Comparison of ENCODE assay signal across 8 mouse cellular contexts in genomic region chr7:139086195-139087158, GRCm38 (mm10). TPM values are rescaled to one million over a fixed set of nuclear protein-coding genes. Genes with fewer than 3 reads are reported as not detected.
DNase-seq lines count a peak whose midpoint lies in the region; ATAC-seq and TF ChIP-seq lines count a peak whose summit lies in the region.

No protein-coding gene starts in this region.

- H3K27ac ChIP-seq in liver, postnatal 0 days (ENCODE audit: low read depth): no peak overlapping the region

- no peaks in the 10 kb centered on the region for H3K36me3 ChIP-seq in liver, postnatal 0 days (replicated peaks; ENCODE audit: insufficient read depth, low read length)

- no peak for TF ChIP-seq CTCF in liver, postnatal 0 days (IDR thresholded peaks at IDR 0.05; ENCODE audit: low read depth)

- H3K27me3 ChIP-seq in liver, postnatal 0 days (ENCODE audit: insufficient read depth, low read length): peaks cover 37% of the 10 kb centered on the region

- H3K4me2 ChIP-seq in liver, postnatal 0 days (ENCODE audit: low read depth, low read length): peak overlapping the region; percentile 50

- no peak for DNase-seq in cerebellum, postnatal 10 days
- DNase-seq in right cerebral cortex, postnatal 25 days: peak; percentile 65
- DNase-seq in right cerebral cortex, adult 2 months (ENCODE audit: low spot score in 2 of 2): no peak
- DNase-seq in heart, postnatal 4 days: peak; percentile 42
- DNase-seq in liver, postnatal 0 days: no peak
- no peak for DNase-seq in thymus, postnatal 0 days (ENCODE audit: low spot score)
- no peak for DNase-seq in frontal cortex, postnatal 36 days (ENCODE audit: low spot score in 2 of 2)

- H3K4me3 ChIP-seq in liver, postnatal 0 days (ENCODE audit: low read depth, low read length): peak overlapping the region; percentile 10; the same call in 1 of the 2 replicates

- no peaks in the 10 kb centered on the region for H3K9me3 ChIP-seq in liver, postnatal 0 days (ENCODE audit: low read length)

- H3K9ac ChIP-seq in liver, postnatal 0 days (replicated peaks): no peak overlapping the region

- 6% methylated on average over 61 of the region's 61 CpGs for WGBS in liver, postnatal 0 days (ENCODE audit: insufficient replicate concordance)

- TF ChIP-seq EP300 in liver, postnatal 0 days (IDR thresholded peaks at IDR 0.05; ENCODE audit: low read depth): no peak

- no peaks in the 10 kb centered on the region for H3K4me1 ChIP-seq in liver, postnatal 0 days (ENCODE audit: insufficient read depth)

- peak; percentile 28 for ATAC-seq in cerebellum, adult (ENCODE audit: insufficient number of reproducible peaks, low FRiP score, low TSS enrichment)
- no peak for ATAC-seq in liver, postnatal 0 days

RNA-seq across cellular contexts. Expression of gene Dpysl4, which starts 0.7 kb away (rescaled TPM):
- total RNA-seq in heart, postnatal 4 days (2021): 1 to 10 TPM; 1.9 to 3.1 TPM
- polyA plus RNA-seq in liver, postnatal 0 days (2015; fragmentation: Nextera tagmentation; extraction: Ambion mirVana): 0.04 TPM in 1 of 2 replicates, not detected in the other
- polyA plus RNA-seq in thymus, postnatal 0 days (2015; fragmentation: Nextera tagmentation; extraction: Ambion mirVana): 0.13 and 0.22 TPM in 2 replicates

Comparison
In these comparisons a context has a peak if more than half of its experiments do, and no peak if none do; other contexts are left out.
1. DNase-seq: peak in right cerebral cortex, postnatal 25 days (single experiment) and heart, postnatal 4 days (single experiment); none in cerebellum, postnatal 10 days (0 of 2), right cerebral cortex, adult 2 months (0 of 2), liver, postnatal 0 days (single experiment), thymus, postnatal 0 days (single experiment) and frontal cortex, postnatal 36 days (0 of 2).